Mouse (Mus musculus): ENCODE measurements around the gene Zdhhc16. TPM values are rescaled to one million over a fixed set of nuclear protein-coding genes. Genes with fewer than 3 reads are reported as not detected.

Gene Zdhhc16
- polyA plus RNA-seq, 1 experiment from 2014 or later = 66.1 TPM

DNA sequence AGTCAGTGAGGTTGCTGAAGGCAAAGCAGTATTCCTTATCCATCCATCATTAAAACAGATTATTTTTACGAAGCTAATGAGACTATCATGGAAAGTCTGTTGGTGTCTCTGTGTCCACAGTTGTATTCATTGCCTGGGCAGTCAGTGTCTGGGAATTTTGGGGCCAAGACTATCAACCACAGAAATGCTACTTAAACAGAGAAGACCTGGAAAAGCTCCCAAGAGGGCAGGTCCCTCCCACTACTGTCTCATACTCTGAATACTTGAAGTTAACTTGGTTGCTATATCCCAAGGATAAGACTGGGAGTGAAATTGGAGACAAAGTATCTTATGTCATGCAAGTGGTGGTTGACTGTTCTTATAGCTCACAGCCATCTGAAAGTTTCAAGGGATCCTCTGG lies 2.6 kb downstream of the Zdhhc16 start:
- no peak overlapping the region for H3K4me3 ChIP-seq (ENCODE audit: low read length)
- no peaks in the 10 kb centered on the region for H3K36me3 ChIP-seq (ENCODE audit: control insufficient read depth, insufficient read depth, low read length)
- H3K4me2 ChIP-seq (ENCODE audit: low read depth, low read length) = no peak overlapping the region
- no peak for ATAC-seq
- peaks cover 14% of the 10 kb centered on the region for H3K4me1 ChIP-seq (ENCODE audit: control insufficient read depth, insufficient read depth, low read length)
- H3K27me3 ChIP-seq (replicated peaks; ENCODE audit: control insufficient read depth, insufficient read depth, low read length) = no peaks in the 10 kb centered on the region
- no peak overlapping the region for H3K27ac ChIP-seq (ENCODE audit: low read length)
- no peak overlapping the region for H3K9ac ChIP-seq (ENCODE audit: low read depth, low read length)
- no peaks in the 10 kb centered on the region for H3K9me3 ChIP-seq (ENCODE audit: control insufficient read depth, low read length)
- WGBS = 90% methylated on average over 1 of the region's 1 CpGs

DNA sequence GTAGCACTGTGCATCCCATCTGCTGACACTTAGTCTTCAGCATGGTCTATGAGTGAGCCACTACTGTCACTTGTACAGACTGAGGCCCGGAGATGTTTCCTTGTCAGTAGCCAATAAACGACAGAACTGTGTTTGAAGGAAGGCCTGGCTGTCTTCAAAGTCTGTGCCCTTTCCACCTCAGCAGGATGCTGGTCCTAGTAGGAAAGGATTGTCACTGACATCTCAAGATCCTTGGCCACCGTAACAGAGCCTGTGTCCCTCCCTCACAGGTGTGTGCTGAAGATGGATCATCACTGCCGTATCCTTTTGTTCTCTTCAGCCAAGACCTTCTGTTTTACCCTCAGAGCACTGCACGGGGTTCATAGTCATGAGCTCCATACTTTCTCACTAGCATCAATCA lies 5.3 kb downstream of the Zdhhc16 start:
- no peak for ATAC-seq
- Histone ChIP-seq H3K36me3 (ENCODE audit: control insufficient read depth, insufficient read depth, low read length) (peaks cover 16% of the 10 kb centered on the region), H3K27ac (ENCODE audit: low read length) (no peak overlapping the region), H3K4me2 (ENCODE audit: low read depth, low read length) (no peak overlapping the region), H3K4me3 (ENCODE audit: low read length) (no peak overlapping the region), H3K4me1 (ENCODE audit: control insufficient read depth, insufficient read depth, low read length) (peaks cover 7% of the 10 kb centered on the region), H3K9ac (ENCODE audit: low read depth, low read length) (no peak overlapping the region), H3K27me3 (replicated peaks; ENCODE audit: control insufficient read depth, insufficient read depth, low read length) (no peaks in the 10 kb centered on the region), H3K9me3 (ENCODE audit: control insufficient read depth, low read length) (no peaks in the 10 kb centered on the region)
- 90% methylated on average over 5 of the region's 5 CpGs for WGBS

DNA sequence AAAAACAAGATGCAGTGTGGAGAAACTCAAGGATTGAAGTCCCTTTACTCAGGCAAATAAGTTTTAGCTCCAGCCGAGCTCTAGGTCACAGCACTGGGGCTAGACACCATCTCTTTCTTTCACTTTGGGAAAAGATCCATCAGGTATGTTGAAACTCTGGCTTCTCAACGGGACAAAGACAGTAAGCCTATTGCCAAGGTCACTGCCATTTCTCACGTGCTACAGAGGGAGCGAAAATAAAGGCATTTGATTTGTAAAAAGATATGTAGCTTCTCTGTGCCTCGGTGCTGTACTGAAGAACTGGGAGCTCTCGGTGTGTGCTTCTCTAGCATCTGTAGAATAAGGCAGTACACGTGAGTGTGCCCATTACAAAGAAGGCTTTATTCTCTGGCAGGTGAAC lies 10.6 kb downstream of the Zdhhc16 start:
- 83% methylated on average over 7 of the region's 7 CpGs for WGBS
- Histone ChIP-seq H3K4me3 (ENCODE audit: low read length) (no peak overlapping the region), H3K36me3 (ENCODE audit: control insufficient read depth, insufficient read depth, low read length) (peaks cover 54% of the 10 kb centered on the region), H3K4me1 (ENCODE audit: control insufficient read depth, insufficient read depth, low read length) (no peaks in the 10 kb centered on the region), H3K9me3 (ENCODE audit: control insufficient read depth, low read length) (0 out of 2 replicates have a peak, but pooled peaks cover 4% of the 10 kb centered on the region), H3K4me2 (ENCODE audit: low read depth, low read length) (no peak overlapping the region), H3K27ac (ENCODE audit: low read length) (no peak overlapping the region), H3K27me3 (replicated peaks; ENCODE audit: control insufficient read depth, insufficient read depth, low read length) (no peaks in the 10 kb centered on the region), H3K9ac (ENCODE audit: low read depth, low read length) (no peak overlapping the region)
- ATAC-seq = no peak

DNA sequence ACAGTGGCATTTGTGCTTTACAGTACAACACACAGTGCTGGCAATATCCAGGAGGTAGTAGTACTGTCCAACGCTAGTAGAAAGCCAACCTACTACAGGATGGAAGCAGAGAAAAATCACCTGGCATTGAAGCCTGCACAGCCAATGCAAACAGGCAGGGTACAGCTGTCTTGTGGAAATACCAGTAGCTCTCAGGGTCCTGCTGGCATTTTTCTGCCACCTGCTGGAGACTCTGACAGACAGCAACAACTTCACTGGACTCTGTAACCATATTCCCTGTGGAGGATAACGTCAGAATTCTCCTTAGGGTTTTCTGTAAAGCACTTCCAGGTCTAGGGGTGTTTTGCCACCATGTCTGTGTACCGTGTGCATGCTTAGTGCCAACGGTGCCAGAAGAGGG lies 19.0 kb downstream of the Zdhhc16 start:
- H3K36me3 ChIP-seq (ENCODE audit: control insufficient read depth, insufficient read depth, low read length) = peaks cover 23% of the 10 kb centered on the region
- 76% methylated on average over 4 of the region's 4 CpGs for WGBS
- H3K4me3 ChIP-seq (ENCODE audit: low read length) = no peak overlapping the region
- H3K4me2 ChIP-seq (ENCODE audit: low read depth, low read length) = no peak overlapping the region
- H3K27me3 ChIP-seq (replicated peaks; ENCODE audit: control insufficient read depth, insufficient read depth, low read length) = no peaks in the 10 kb centered on the region
- H3K9me3 ChIP-seq (ENCODE audit: control insufficient read depth, low read length) = no peaks in the 10 kb centered on the region
- no peak overlapping the region for H3K9ac ChIP-seq (ENCODE audit: low read depth, low read length)
- no peaks in the 10 kb centered on the region for H3K4me1 ChIP-seq (ENCODE audit: control insufficient read depth, insufficient read depth, low read length)
- H3K27ac ChIP-seq (ENCODE audit: low read length) = no peak overlapping the region
- no peak for ATAC-seq

DNA sequence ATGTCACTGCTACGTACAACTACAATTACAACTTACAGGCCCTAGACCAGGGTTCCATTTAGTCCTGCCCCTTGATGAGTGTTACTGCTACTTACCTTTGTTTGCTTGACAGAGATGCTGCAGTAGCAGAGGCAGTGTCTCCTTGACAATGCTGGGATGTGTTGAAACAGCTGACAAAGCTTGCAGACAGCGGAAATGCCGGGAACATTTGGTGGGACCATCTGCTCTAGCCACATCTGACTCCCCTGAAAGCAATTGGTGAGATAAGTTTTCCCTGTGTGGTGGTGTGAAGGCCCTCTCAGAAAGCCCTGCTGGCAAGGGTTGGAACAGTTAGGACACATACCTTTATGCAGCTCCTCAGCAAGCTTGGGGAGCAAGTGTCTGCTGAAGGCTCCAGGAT lies 20.3 kb downstream of the Zdhhc16 start:
- WGBS = 88% methylated on average over 3 of the region's 3 CpGs

DNA sequence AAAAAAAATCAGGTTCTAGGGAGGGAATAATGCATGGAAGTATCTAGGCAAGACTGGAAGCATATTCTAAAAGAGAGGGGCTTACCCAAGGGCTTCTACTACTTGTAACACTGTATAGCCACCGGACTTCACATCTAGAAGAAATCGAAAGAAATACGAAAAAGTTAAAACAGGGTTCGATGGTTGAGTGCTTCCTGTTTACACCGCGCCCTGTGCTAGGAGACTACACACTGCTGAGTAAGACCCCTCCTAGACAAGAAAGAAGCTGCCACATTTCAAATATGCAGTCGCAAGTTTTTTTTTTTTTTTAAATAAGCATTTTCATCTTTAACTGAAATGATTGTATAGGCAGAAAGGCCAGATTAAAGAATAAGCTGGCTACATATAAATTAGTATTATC lies 36.3 kb downstream of the Zdhhc16 start:
- no peaks in the 10 kb centered on the region for H3K27me3 ChIP-seq (replicated peaks; ENCODE audit: control insufficient read depth, insufficient read depth, low read length)
- H3K36me3 ChIP-seq (ENCODE audit: control insufficient read depth, insufficient read depth, low read length) = peaks cover 8% of the 10 kb centered on the region
- H3K9ac ChIP-seq (ENCODE audit: low read depth, low read length) = no peak overlapping the region
- H3K4me3 ChIP-seq (ENCODE audit: low read length) = no peak overlapping the region
- H3K9me3 ChIP-seq (ENCODE audit: control insufficient read depth, low read length) = no peaks in the 10 kb centered on the region
- H3K4me1 ChIP-seq (ENCODE audit: control insufficient read depth, insufficient read depth, low read length) = peaks cover 9% of the 10 kb centered on the region; the same call in 1 of the 2 replicates
- WGBS = 90% methylated on average over 7 of the region's 7 CpGs
- no peak for ATAC-seq
- no peak overlapping the region for H3K4me2 ChIP-seq (ENCODE audit: low read depth, low read length)
- H3K27ac ChIP-seq (ENCODE audit: low read length) = no peak overlapping the region

More for the DNA sequence above, 20.3 kb downstream of the Zdhhc16 start:
- no peak for ATAC-seq
- H3K9me3 ChIP-seq (ENCODE audit: control insufficient read depth, low read length) = no peaks in the 10 kb centered on the region
- no peaks in the 10 kb centered on the region for H3K4me1 ChIP-seq (ENCODE audit: control insufficient read depth, insufficient read depth, low read length)
- H3K36me3 ChIP-seq (ENCODE audit: control insufficient read depth, insufficient read depth, low read length) = peaks cover 19% of the 10 kb centered on the region
- no peaks in the 10 kb centered on the region for H3K27me3 ChIP-seq (replicated peaks; ENCODE audit: control insufficient read depth, insufficient read depth, low read length)
- H3K4me3 ChIP-seq (ENCODE audit: low read length) = no peak overlapping the region
- H3K9ac ChIP-seq (ENCODE audit: low read depth, low read length) = no peak overlapping the region
- H3K4me2 ChIP-seq (ENCODE audit: low read depth, low read length) = no peak overlapping the region
- no peak overlapping the region for H3K27ac ChIP-seq (ENCODE audit: low read length)

DNA sequence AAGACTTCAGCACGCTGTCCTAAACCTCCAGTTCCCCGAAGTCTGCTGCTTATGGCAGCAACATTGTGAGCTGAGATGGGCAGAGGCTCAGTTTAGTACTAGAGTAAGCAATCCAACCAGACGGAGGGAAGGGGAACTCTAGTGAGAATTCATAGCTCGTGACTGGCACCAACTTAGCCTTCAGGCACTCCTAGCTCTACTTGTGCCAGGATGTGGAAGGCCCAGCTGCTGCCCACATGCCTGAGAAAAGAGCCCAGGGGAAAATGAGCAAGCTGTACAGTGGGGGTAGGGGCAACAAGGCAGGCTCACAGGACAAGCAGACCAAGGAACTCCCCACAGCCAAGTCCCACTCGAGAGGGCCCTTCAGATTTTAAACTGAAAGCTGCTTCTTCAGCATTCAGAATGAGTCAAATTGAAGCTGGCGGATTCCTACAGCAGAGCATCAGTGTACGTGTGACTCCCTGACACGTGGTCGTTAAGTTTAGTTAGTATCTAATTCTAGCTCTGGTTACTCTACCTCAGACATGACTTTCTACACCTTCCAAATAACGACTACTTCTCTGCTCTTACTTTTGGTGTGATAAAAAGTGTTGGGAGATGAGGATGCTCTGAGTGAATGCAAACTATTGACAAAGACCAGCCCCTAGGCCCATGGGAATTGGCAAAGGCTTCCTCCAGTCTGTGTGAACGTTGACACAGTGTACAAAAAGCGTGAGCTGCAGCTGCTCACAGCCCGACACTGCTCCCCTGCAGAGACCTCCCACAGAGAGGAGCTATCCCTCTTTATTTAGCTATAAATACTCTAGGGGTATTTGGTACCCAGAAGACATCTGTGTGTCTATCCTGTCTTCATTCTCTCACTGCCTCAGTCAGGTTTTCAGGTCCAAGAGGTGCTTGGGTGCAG lies 40.9 kb downstream of the Zdhhc16 start:
- 59% methylated on average over 13 of the region's 13 CpGs for WGBS
- no peak overlapping the region for H3K4me2 ChIP-seq (ENCODE audit: low read depth, low read length)

DNA sequence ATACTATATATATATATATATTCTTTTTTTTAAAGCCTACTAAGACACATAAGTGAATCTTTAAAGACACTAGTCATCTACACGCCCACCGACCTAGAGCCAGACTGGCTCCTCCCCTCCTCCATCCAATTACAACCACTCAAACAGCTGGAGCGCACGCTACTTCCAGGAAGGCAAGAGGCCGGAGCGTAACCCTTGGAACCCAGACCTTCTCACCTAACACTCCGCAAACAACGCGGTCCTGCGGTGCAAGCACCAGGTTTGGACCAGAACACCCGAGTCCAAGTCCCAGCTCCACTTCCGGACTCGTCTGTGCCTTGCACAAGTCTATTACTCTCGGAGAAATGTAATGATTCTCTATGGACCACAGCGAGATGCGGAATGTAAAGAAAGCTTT lies 47.1 kb downstream of the Zdhhc16 start:
- peak overlapping the region; percentile 93 for H3K27ac ChIP-seq (ENCODE audit: low read length)
- WGBS = 1% methylated on average over 16 of the region's 16 CpGs
- peak overlapping the region; percentile 92 for H3K4me3 ChIP-seq (ENCODE audit: low read length)
- H3K4me2 ChIP-seq (ENCODE audit: low read depth, low read length) = peak overlapping the region; percentile 77
- H3K4me1 ChIP-seq (ENCODE audit: control insufficient read depth, insufficient read depth, low read length) = peaks cover 5% of the 10 kb centered on the region; the same call in 1 of the 2 replicates
- peak; percentile 5; the same call in 1 of the 2 replicates for ATAC-seq
- H3K9me3 ChIP-seq (ENCODE audit: control insufficient read depth, low read length) = no peaks in the 10 kb centered on the region
- no peaks in the 10 kb centered on the region for H3K27me3 ChIP-seq (replicated peaks; ENCODE audit: control insufficient read depth, insufficient read depth, low read length)
- H3K9ac ChIP-seq (ENCODE audit: low read depth, low read length) = peak overlapping the region; percentile 85
- no peaks in the 10 kb centered on the region for H3K36me3 ChIP-seq (ENCODE audit: control insufficient read depth, insufficient read depth, low read length)

More for the DNA sequence above, 40.9 kb downstream of the Zdhhc16 start:
- H3K4me3 ChIP-seq (ENCODE audit: low read length) = no peak overlapping the region
- H3K27ac ChIP-seq (ENCODE audit: low read length) = peak overlapping the region; percentile 21; the same call in 1 of the 2 replicates
- no peak overlapping the region for H3K9ac ChIP-seq (ENCODE audit: low read depth, low read length)
- peaks cover 10% of the 10 kb centered on the region; the same call in 1 of the 2 replicates for H3K4me1 ChIP-seq (ENCODE audit: control insufficient read depth, insufficient read depth, low read length)
- H3K36me3 ChIP-seq (ENCODE audit: control insufficient read depth, insufficient read depth, low read length) = no peaks in the 10 kb centered on the region
- H3K9me3 ChIP-seq (ENCODE audit: control insufficient read depth, low read length) = no peaks in the 10 kb centered on the region
- peak; percentile 52; the same call in 1 of the 2 replicates for ATAC-seq
- H3K27me3 ChIP-seq (replicated peaks; ENCODE audit: control insufficient read depth, insufficient read depth, low read length) = no peaks in the 10 kb centered on the region

DNA sequence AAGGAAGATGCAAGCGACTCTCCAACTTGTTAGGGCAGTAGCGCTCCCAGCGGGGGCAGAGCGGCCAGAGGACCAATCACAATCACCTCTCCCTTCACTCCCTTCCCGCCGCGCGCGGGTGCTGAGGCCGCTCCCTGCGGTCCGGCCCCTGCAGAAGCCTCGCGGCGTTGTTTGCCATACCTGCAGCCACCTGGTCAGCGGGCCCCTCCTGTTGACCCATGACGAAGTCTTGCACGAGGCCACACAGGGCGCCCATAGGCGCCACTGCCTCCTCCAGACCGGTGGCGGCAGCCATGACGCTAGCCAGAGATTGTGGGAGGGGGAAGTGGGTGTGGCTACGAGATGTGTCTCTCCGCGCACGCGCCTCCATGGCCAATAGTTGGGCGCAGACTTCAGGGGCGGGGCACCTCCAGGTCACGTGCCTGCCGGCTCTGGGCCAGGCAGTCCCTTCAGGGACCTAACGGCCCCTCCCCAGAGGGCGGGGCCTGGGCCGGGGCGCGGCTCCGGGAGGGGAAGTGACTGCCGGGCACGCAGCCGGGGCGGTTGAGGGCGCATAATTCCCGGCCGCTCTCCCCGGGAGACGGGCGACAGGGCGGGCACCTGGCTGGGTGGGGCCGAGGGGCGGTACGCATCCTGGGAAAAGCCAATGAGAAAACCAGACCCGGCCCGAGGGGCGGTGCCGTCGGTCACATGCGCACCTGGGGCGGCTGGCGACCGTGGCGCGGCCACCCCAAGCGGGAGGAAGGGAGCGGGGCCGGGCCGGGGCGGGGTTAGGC lies 47.7 kb downstream of the Zdhhc16 start, which contains the start of gene Mms19:
TSS of gene Mms19 (minus strand) at position 339 of the 776 bp plus-strand sequence.
- no peaks in the 10 kb centered on the region for H3K9me3 ChIP-seq (ENCODE audit: control insufficient read depth, low read length)
- peaks cover 5% of the 10 kb centered on the region; the same call in 1 of the 2 replicates for H3K4me1 ChIP-seq (ENCODE audit: control insufficient read depth, insufficient read depth, low read length)
- peak within 1 kb of the TSS; percentile 92 for H3K4me3 ChIP-seq (ENCODE audit: low read length)
- H3K27ac ChIP-seq (ENCODE audit: low read length) = peak within 1 kb of the TSS; percentile 93
- no peaks in the 10 kb centered on the region for H3K36me3 ChIP-seq (ENCODE audit: control insufficient read depth, insufficient read depth, low read length)
- no peaks in the 10 kb centered on the region for H3K27me3 ChIP-seq (replicated peaks; ENCODE audit: control insufficient read depth, insufficient read depth, low read length)
- under 1% methylated on average over 66 of the region's 68 CpGs for WGBS
- ATAC-seq = peak; percentile 97
- peak within 1 kb of the TSS; percentile 85 for H3K9ac ChIP-seq (ENCODE audit: low read depth, low read length)
- H3K4me2 ChIP-seq (ENCODE audit: low read depth, low read length) = peak within 1 kb of the TSS; percentile 88

All from intestine, embryonic 16.5 days (tissue).